Mouse (Mus musculus) adrenal gland, adult (tissue): ENCODE measurements around the gene Fermt2.

Source experiments
- DNase-seq, 2 experiments: peaks; one replicate each; pipeline ENCODE4 v3.0.0; 2022 to 2023; ENCODE audit warnings: low spot score in 1 of 2; ENCODE audit not compliant: inconsistent age in 2 of 2

The Fermt2 gene

DNA sequence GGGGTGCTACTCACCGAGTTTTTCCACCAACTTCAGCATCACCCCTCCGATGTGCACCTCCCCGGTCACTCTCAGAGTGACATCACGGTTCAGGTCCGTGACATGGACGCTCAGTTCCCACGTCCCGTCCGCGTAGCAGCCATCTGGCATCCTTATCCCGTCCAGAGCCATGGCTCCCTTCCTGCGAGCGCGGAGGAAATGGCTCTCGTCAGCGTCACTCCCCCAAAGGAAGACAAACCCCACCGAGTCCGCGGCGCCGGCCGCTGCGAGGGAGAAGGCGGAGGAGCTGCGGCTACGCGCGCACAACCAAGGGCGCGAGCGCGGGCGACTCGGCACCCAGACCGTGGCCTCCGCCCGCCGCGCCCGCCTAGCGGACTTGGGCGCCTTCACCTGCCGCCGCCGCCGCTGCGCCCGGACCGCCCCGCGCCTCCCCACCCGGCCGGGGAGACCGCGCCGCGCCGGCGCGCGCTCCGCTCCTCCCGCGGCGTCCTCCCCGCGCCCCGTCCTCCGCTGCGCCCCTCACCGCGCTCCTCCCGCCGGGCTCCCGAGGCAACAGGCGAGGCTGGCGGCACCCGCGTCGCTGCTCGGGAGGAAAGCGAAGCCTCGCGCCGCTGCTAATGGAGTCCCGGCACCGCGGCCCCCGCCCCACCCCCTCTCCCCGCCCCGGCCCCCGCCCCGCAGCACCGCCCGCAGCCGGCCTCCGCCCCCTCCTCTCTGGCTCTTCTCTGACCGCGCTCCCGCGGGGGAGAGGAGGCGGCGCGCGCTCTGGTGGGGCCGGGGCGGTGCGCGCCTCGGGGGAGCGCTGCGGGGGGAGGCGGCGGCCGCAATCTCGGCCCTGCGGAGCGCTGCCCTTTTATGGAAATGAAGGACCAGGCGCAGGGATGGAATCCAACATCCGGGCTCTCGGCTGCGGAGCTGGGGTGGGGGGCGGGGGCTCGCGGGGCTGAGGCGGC lies at the start of gene Fermt2:
Gene Fermt2 (minus strand): TSS at position 708 of the 953 bp plus-strand sequence.
- peak; percentile 92 to 95 for DNase-seq

DNA sequence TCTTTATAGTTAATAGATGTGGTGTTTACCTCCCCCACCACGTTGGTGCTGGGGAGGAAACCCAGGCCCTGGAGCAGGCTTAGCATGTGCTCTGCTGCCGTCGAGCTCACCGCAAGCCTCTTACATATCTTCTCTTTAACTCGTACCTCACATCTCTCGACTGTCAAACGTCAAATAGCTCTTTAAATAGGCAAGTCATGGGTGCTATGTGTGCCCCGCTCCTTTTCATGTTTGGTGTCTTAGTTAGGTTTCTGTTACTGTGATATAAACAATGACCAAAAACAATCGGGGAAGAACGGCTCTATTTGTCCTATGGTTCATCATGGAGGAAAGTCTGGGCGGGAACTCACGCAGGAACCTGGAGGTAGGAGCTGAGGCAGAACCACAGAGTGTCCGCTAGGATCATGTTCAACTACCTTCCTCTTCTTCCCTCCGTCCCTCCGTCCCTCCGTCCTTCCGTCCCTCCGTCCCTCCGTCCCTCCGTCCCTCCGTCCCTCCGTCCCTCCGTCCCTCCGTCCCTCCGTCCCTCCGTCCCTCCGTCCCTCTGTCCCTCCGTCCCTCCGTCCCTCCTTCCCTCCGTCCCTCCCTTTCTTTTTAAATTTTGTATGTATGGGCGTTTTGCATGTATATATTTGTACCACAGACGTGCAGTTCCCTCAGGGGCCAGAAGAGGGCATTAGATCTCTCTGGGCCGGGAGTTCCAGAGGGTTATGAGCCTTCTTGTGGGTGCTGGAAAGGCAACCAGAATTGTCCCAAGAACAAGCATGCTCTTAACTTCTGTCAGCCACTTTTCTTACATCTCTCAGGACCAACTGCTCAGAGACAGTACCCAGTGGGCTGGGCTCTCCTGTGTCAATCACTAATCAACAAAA lies 36.4 kb upstream of the Fermt2 start:
- peak; percentile 60 to 86 for DNase-seq

DNA sequence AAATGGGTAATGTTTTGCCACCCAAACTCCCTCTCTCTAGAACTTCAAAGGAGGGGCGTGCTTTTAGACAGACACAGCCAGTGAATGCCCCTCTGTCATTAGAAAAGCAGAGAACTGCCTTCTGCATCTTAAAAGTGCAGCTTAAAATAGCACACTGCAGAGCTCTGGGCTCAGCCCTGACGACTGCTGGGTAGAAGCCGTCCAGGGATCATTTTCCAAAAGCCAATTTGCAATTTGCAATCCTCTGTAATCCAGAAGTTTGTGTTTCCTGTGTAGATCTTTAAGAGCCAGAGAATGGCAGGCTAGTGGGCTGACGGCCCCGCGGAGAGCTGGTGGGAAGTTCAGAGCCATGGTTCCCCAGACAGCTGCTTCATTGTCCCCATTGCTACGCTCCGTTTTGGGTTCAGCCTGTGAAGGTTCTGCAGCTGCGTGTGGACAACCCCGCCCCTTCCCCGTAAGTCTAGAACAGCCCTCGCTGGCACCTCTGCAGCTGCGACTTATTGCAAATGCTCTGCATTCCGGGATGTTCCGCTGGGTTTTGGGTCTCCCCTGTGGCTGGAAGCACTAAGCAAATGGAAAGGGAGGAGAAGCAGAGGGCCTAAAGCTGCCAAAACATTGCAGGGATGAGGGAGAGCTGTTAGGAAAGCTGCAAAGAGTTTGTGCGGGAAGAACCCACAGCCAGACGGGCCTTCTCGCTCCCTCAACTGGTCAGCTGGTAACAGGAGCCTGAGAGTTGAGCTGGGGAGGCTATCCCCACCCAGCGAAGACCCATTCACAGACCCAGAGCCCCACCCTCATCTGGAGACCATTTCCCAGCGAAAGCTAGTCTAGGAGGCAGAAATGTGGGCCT lies 35.5 kb upstream of the Fermt2 start:
- DNase-seq, result peak; percentile 24 to 70

DNA sequence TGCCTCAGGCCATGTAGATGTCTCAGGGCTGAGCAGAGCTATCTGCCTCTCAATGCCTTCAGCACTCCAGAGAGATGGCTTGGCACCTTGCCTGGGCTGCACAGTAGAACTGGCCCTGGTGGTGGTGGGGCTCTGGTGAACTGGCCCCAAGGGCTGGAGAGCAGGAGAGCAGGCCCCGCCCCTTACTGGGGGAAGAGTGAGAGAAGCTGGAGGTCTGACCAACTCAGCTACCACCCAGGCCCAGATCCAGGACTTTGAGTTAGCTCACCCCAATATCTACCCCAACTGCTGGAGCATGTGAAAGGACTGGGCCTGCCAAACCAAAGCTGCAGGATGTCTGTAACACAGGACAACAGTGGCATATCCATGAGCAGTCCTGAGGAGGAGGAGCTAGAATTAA lies 33.7 kb upstream of the Fermt2 start:
- DNase-seq, result peak; percentile 43 to 77

DNA sequence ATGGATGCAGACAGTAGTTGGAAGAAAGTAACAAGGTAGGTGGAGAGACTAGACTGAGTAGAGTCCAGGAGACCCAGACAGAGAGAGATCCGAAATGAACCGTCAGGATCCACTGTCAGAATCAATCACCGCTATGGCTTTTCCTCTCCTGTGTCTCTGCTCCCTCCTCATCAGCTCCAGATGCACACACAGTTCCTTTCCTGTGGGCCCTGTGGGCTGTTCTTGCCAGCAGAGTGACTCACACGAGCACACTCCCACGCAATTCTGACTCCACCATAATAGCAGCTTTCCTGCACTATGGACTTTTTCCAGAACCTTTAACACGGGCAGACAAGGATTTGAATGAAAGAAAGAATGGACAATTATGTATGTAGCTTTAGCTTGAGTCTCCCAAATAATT lies 31.8 kb upstream of the Fermt2 start:
- peak; percentile 48 to 58 for DNase-seq

DNA sequence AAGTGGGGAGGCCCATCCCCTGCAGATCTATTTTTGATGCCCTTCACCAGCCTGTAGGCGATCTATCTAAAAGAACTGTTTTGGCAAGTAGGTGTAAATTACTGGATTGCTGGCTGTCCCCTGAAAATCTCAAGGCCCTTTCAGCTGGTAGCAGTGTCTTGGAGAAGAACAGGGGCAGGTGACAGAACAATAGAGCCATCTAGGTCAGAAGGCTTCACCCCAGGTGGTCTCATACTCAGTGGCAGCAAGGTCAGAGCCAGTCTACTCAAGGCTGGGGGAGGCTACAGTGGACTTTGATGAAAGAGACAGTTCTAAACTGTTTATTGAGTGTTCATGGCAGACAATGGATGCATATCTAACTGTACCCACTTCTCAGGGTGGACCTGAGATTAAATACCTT lies 29.1 kb upstream of the Fermt2 start:
- DNase-seq, result no peak

DNA sequence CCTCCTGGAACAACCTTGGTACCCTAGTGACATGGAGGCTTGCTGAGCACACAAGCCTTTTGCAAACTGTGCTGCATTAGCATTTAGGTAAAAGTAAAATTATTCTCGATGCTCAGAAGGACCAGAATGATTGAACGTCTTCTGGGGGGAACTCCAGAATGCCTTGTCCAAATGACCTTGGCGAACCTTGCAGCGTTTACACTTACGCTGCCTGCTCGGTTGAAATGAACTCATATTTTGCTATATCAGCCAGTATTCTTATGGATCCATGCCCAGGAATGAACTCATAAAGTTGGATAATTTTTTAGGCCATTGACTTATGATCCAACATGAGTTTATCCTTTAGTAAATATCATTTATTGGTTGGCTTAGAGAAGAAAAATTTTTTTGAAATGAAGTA lies 24.4 kb upstream of the Fermt2 start:
- DNase-seq, result no peak

DNA sequence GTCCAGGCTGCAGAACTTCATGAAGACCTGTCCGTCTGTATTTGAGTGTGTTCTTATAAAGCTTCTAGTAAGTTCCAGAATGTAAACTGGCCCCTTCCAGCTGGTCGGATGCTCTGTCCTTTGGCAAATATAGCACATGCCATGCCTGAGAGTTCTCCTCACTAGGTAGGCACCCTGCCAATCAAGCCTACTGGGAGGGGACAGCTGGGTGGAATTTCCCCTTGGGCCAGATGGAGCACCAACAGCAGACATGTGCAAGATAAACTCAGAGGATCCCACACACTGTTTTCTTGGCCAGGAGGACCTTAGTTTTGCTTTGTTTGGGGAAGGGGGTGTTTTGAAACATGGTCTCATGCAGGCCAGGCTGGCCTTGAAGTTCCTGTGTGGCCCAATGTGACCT lies 23.9 kb upstream of the Fermt2 start:
- DNase-seq, result peak in 1 of 2 experiments; percentile 60

DNA sequence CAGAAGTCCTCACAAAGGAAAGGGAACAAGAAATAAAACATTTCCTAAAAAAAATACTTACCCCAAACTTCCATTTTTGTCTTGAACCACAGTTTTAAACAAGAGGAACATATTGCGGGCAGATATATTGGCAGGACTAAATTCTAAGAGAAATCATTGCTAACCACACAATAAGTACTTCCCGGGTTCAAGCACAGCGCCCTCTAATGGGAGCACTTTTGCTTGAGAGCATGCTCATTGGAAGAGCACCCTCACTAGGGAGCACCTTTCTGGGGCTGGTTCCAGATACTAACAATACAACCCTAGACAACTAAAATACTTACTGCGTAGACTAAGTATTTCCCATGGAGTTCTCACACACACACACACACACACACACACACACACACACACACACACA lies 22.5 kb upstream of the Fermt2 start:
- DNase-seq, result no peak

DNA sequence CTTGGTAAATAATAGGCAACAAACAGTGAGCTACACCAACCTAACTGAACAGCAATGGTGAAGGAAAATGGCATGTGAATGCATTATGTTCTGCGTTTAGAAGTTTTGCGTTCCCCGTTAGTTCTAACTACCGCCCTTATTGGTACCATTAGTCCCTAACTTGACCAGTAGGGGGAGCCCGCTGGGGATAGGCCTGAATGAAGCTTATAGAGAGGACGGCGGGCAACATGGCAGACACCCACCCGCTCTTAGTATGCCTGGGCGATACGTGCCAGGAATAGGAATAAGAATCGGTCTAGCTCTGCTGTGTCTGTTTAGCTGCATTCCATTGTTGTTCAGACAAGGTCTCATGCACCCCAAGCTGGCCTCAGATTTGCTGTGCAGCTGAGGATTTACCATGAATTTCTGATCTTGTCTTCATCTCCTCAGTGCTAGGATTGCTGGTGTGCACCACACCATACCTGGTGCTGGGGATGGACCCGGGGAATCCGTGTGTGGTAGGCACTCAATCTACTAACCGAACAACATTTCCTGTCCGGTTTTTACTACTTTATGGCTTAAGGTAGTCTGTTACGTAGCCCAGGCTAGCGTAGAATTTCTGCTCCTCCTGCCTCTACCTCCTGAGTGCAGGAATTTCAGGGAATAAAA lies 21.3 kb upstream of the Fermt2 start:
- peak in 1 of 2 experiments; percentile 70 for DNase-seq

DNA sequence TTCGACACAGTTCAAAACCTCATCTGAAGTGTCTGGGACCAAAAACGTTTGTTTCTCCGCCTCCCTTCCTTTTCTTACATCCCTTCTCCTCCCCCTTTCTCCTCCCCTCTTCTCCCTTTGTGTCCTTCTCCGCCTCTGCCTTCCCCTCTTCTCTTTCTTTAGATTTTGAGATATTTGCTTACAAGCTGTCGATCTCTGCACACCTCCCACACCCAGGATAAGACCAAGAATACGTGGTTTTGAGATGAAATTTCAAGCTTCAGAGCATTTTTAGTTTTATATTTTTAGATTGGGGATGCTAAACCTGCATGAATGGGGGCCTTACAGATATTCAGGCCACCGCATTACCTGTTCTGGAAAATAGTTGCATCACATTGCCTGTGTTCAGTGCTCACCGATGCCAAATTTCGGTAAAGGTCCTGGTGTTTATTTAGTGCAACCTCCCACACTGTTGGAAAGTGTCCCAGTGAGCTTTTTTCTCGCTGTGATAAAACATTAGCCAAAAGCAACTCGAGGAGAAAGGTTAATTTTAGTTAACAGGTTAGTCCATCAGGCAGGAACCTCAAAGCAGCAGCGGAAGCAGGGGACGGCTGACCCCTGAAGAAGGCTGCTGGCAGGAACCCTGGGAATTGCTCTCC lies 20.2 kb upstream of the Fermt2 start:
- DNase-seq, result peak in 1 of 2 experiments; percentile 45

DNA sequence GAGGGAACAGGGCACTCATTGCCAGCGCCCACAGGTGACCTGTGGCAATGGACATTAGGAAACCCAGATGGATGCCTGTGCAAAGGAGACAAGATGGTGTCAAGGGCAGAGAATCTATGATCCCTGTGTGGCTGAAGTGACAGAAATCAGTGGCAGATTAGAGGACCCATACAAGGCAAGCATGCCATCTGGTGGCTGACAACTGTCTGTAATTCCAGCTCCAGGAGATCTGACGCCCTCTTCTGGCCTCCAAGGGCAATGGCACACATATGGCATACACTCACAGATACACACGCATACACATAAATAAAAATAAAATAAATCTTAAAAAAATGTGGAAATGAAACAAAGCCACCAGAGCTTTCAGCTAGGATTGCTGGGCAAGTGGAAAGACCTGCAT lies 18.2 kb upstream of the Fermt2 start:
- DNase-seq, result no peak

DNA sequence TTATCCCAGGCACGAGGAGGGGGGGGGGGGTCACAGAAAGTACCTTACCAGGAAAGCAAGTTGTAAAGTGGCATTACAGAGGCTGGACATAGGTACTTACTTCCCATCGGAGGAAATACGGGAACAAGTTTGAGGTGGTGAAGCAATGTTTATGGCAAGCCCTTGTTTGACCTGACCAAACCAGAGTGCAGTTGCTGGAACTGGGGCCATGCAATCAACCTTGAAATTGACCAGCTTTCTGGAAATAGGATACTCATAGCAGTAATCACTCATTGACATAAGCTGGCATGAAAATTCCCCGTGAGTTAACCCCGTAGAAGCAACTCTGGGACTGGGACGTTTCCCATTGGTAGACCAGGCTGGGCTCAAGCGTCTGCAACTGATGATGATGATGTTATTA lies 15.0 kb upstream of the Fermt2 start:
- no peak for DNase-seq

DNA sequence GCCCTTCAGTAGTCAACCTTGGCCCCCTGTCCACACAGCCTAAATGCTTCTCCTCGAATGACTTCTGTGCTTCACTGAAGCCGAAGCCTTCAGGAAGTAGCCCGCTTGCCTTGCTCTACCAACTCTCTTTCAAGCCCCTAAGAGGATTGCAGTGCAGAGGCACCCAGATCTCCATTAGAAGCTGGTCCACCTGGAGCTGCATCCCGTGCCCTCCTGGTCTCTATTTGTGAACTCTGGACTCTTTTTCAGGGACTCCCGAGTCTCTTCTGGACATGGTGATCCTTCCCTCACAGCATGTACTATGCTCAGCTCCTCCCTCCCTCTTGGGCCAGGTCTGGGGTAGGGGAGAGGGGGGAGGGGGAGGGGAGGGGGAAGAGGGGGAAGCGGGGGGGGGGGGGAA lies 14.1 kb upstream of the Fermt2 start:
- no peak for DNase-seq

DNA sequence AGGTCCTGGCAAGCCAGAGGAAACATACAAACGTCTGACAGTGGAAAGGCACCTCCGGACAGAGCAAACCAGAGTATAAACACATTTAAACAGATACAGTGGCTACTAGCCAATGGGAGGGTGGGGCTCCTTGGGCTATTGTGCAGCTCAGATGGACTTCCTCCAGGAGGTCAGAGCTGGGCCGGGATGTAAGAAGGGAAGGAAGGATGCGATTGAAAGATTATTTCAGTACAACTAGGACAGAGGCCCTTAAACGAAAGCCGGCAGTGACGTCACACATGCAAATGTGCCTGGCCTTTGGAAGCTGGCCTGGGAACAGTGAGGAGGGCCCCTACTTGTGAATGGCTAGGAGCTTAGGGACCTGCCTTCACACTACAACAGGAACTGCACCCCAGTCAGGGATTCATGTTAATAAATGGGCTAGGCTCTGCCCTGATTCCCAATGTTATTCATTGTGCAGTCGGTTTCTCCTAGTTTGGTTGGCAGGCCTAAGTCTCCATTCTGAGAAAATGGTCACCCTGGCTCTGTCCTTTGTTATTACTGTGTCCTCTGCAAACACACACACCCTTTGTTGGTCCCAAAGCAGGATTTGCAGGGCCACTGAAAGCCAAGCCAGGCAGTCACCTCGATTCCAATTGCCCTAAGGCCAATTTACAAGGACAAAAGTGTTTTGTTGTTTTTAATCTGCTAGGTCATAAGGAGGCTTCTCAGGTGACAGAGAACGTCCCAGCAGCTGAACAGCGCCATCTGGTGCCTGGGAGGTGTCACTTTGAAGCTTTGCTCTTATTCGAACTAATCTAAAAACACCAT lies 9.9 kb upstream of the Fermt2 start:
- peak; percentile 78 to 91 for DNase-seq

DNA sequence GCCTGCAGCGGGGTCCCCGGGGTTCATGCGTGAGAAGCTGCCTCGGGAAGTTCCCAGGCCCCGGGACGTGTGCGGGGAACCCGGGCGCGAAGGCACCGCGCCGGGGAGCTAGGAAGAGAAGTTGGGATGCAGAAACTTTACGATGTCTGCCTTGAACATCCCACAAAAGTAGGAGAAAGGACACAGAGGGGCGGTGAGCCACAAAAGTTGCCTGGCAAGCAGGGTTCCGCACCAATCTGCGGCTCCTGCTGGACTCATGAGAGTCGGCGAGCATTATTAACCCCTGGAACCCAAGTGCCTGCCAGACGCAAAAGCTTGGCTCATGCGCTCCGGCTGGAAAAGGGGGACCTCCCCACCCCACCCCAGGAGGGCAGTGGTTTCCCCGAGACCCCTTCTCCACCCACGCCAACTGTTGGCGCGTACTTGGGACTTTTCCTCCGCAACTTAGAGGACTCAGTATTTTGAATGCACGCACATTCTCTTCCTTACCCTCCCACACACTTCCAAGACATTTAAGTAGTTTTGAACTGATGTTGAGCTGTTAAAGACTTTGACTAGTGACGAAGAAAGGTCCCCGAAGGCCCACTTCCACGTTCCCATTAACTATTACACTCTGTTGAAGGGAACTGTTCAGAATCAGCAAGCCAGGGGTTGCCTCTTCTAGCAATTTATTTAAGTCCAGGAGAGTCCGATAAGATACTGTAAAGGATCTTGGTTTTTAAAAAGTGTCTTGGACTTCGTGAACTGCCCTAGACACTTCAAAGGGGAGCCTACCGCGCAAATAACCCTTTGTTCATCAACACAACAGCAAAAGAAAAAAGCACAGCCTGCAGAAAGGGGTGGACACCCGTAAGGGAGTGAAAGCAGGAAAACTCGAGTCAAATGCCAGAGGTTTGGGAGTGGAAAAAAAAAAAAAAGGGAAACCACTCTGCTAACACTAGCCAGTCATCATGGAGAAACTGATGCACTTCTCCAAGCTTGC lies 737 bp upstream of the Fermt2 start:
- DNase-seq, result peak; percentile 79 to 91

DNA sequence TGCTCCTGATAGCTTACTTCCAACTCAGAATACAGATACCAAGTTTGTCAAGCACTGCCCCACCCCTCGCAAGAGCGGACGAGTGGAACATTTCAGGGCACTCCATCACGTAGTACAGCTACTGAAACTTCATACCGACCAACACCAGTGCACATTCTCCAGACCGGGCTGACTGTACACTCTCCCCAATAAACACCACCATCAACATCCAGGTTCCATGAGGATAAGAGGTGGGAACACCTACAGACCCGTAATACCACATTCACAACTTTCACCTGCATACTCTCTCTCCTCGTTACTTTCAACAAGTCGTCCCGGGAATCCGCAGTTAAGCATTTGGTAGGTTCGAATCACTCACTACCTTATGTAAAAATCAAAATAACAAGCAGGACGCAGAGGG lies 1.1 kb downstream of the Fermt2 start:
- peak; percentile 33 to 81 for DNase-seq

DNA sequence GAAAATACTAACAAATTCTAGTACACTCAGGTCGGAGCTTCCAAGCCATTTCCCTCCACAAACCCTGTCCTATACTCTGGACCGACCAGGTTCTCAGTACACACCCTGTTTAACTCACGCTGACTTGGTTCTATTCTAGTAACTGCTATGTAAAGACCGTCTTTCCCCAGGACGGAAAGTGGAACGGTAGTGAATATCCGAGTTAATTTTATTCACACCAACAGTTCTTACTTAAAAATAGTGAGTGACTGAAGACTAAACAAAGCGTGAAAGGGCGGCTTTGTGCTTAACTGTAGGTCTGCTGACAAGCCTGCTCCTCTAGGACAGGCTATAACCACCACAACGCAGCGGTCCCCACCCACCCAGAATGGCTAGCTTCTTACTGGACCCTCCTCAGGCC lies 14.1 kb downstream of the Fermt2 start:
- DNase-seq, result no peak
